Mouse (Mus musculus) thymus, adult 2 months (tissue): ENCODE measurements around the gene Cd9. TPM values are rescaled to one million over a fixed set of nuclear protein-coding genes. Genes with fewer than 3 reads are reported as not detected.

Experiments
- DNase-seq: peaks from one replicate; pipeline ENCODE4 v3.0.0; 2021
- H3K27ac ChIP-seq: fragments of 200-500 bp; 2 replicates; pipeline ENCODE4 v1.5.1; 2012; ENCODE audit warnings: low read length, control low read depth; ENCODE audit not compliant: control insufficient read depth, insufficient read depth
- H3K27me3 ChIP-seq: fragments of 200-500 bp; 2 replicates; pipeline ENCODE4 v1.6.1; 2012; ENCODE audit warnings: mild to moderate bottlenecking, low read length, moderate library complexity, mixed read lengths; ENCODE audit not compliant: control insufficient read depth, insufficient read depth
- H3K36me3 ChIP-seq: fragments of 200-500 bp; 2 replicates; pipeline ENCODE4 v1.6.1; 2012; ENCODE audit warnings: mild to moderate bottlenecking, low read length, moderate library complexity; ENCODE audit not compliant: control insufficient read depth, insufficient read depth
- H3K4me1 ChIP-seq: fragments of 200-500 bp; replicated peaks from 2 replicates; pipeline ENCODE4 v1.6.1; 2012; ENCODE audit warnings: low read length; ENCODE audit not compliant: control insufficient read depth, insufficient read depth
- H3K4me3 ChIP-seq: fragments of 200-500 bp; 2 replicates; pipeline ENCODE4 v1.5.1; 2012; ENCODE audit warnings: mild to moderate bottlenecking, low read length, control low read depth, moderate library complexity; ENCODE audit not compliant: control insufficient read depth, insufficient read depth
- CTCF ChIP-seq: fragments of 200-500 bp; IDR thresholded peaks from 2 replicates; pipeline ENCODE4 v1.5.1; 2012; ENCODE audit warnings: mild to moderate bottlenecking, control low read depth, low read length, moderate library complexity, borderline replicate concordance; ENCODE audit not compliant: control insufficient read depth, poor library complexity, insufficient read depth; ENCODE audit errors: extremely low read depth
- POLR2A ChIP-seq: fragments of 200-500 bp; IDR thresholded peaks from 2 replicates; pipeline ENCODE4 v1.6.1; 2012; ENCODE audit warnings: mild to moderate bottlenecking, low read length, control low read depth, moderate library complexity; ENCODE audit not compliant: control insufficient read depth, poor library complexity, insufficient read depth; ENCODE audit errors: extremely low read depth
- WGBS: fragments of 180-500 bp; shearing (Covaris S2); methylation state at CpG from one replicate; pipeline ENCODE4 v1.1.7; 2018; 5-methylcytosine and 5-hydroxymethylcytosine counted together
- polyA plus RNA-seq: library from polyadenylated mRNA; depleted of rRNA; stranded (reverse); fragments of >200 nt; gene quantifications from 2 replicates; pipeline ENCODE4 v1.2.3, GENCODE M21; 2012

Gene Cd9
- polyA plus RNA-seq, 1 experiment, result 56.1 TPM

- 91% methylated on average over 5 of the region's 5 CpGs for WGBS
- TF ChIP-seq CTCF (no peak), POLR2A (no peak)
- no peak for DNase-seq
- Histone ChIP-seq H3K36me3 (no peaks in the 10 kb centered on the region), H3K27me3 (no peaks in the 10 kb centered on the region), H3K4me1 (no peaks in the 10 kb centered on the region), H3K27ac (no peak overlapping the region), H3K4me3 (no peak overlapping the region)
These were observed 40.4 kb upstream of the Cd9 start for GRCm38 (mm10) chr6:125534990-125535389.

- no peaks in the 10 kb centered on the region for H3K27me3 ChIP-seq
- WGBS, result 94% methylated on average over 11 of the region's 11 CpGs
- H3K4me3 ChIP-seq, result no peak overlapping the region
- no peaks in the 10 kb centered on the region for H3K4me1 ChIP-seq
- TF ChIP-seq POLR2A (no peak), CTCF (no peak)
- H3K27ac ChIP-seq, result no peak overlapping the region
- no peaks in the 10 kb centered on the region for H3K36me3 ChIP-seq
- no peak for DNase-seq
These were observed 38.6 kb upstream of the Cd9 start for GRCm38 (mm10) chr6:125533104-125533650.

DNA sequence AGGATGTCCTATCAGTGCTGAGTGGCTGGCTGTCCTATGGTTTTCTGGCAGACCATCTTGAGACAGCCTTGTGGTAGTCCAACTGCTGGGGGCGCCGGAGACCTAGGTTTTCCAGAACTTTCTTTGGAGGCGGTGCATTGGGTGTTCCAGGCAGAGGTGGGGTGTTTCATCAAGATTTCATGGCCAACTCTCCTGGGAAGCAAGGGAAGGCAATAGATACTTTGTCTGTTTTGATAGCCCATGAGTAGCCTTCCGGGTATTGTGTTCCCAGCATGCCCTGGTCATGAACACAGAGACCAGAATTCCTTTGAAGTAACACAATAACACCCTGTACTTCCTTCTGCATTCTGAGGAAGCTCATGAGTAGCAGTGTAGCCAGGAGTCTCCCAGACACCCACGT is 34.9 kb upstream of the Cd9 start:
- no peaks in the 10 kb centered on the region for H3K27me3 ChIP-seq
- H3K36me3 ChIP-seq, result no peaks in the 10 kb centered on the region
- no peak overlapping the region for H3K4me3 ChIP-seq
- no peak for DNase-seq
- WGBS, result 93% methylated on average over 5 of the region's 5 CpGs
- no peaks in the 10 kb centered on the region for H3K4me1 ChIP-seq
- TF ChIP-seq CTCF (no peak), POLR2A (no peak)
- no peak overlapping the region for H3K27ac ChIP-seq

DNA sequence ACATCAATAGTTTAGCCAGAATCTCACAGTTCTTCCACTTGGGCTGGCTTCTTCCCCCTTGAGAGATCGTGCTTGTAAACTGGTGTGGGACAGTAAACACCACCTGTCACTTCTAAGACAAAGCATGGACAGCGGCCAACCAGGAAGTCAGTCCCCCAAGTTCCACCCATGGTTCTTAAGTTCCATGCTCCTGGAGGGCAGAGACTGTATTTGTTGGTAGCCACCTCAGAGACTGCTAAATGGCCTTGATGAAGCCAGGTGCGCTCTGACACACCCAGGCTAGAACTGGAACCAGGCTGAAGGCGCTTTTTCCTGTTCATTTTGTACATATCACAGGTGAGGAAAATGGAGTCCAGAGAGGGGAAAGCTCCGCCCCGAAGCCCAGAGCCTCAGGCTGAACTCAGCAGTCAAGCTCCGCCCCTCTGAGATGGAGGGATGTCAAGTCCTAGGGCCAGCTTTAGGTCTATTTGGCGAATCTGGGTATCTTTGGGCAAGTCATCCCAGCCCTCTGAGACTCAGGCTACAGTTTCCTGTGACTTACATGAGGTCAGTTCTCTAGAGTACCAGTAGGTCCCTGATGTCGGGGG is 34.1 kb upstream of the Cd9 start:
- WGBS, result 86% methylated on average over 9 of the region's 9 CpGs
- H3K27me3 ChIP-seq, result no peaks in the 10 kb centered on the region
- H3K36me3 ChIP-seq, result no peaks in the 10 kb centered on the region
- H3K4me3 ChIP-seq, result no peak overlapping the region
- H3K4me1 ChIP-seq, result no peaks in the 10 kb centered on the region
- DNase-seq, result no peak
- H3K27ac ChIP-seq, result no peak overlapping the region
- TF ChIP-seq POLR2A (no peak), CTCF (no peak)

- H3K4me1 ChIP-seq, result no peaks in the 10 kb centered on the region
These were observed 31.5 kb upstream of the Cd9 start for GRCm38 (mm10) chr6:125526066-125526465.

DNA sequence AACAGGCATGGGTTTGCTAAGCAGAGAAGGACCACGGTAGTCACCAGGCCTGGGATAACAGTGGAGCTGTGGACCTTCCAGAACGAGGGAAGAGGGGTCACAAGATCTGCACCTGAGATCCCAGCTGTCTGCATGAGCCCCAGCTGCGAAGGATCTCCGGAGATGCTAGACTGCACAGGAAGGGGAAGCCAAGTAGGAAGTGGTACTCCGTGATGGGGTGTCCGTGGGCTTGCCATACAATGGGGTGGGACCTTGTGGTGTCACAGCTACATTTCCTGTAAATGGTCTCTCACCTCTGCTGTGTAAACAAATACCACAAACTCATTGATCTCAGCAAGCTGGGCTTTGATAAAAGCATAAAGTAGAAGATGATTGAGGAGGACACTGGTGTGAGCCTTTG is 29.4 kb upstream of the Cd9 start:
- Histone ChIP-seq H3K4me3 (no peak overlapping the region), H3K27ac (no peak overlapping the region), H3K4me1 (no peaks in the 10 kb centered on the region), H3K36me3 (no peaks in the 10 kb centered on the region), H3K27me3 (no peaks in the 10 kb centered on the region)
- DNase-seq, result no peak
- TF ChIP-seq POLR2A (no peak), CTCF (no peak)
- 18% methylated on average over 6 of the region's 6 CpGs for WGBS

More at GRCm38 (mm10) chr6:125526066-125526465, 31.5 kb upstream of the Cd9 start:
- no peak overlapping the region for H3K4me3 ChIP-seq
- WGBS, result 66% methylated on average over 3 of the region's 3 CpGs
- DNase-seq, result no peak
- H3K27me3 ChIP-seq, result no peaks in the 10 kb centered on the region
- no peak overlapping the region for H3K27ac ChIP-seq
- no peaks in the 10 kb centered on the region for H3K36me3 ChIP-seq
- TF ChIP-seq POLR2A (no peak), CTCF (no peak)
